Mouse (Mus musculus) forebrain, embryonic 16.5 days (tissue): ENCODE measurements around the gene Akap5. TPM values are rescaled to one million over a fixed set of nuclear protein-coding genes. Genes with fewer than 3 reads are reported as not detected.

ENCODE experiments used
- ATAC-seq: fragments of 200-750 bp; cut with Nextera tagmentation; 2 replicates; pipeline ENCODE4 v1.8.0; 2017; ENCODE audit warnings: mild to moderate bottlenecking, moderate library complexity
- H3K27ac ChIP-seq: fragments of 300-500 bp; sonication (generic); 2 replicates; pipeline ENCODE4 v1.5.1; 2014; ENCODE audit warnings: low read length, control low read depth
- H3K27me3 ChIP-seq: fragments of 300-500 bp; sonication (generic); replicated peaks from 2 replicates; pipeline ENCODE4 v1.6.1; 2014; ENCODE audit warnings: low read length; ENCODE audit not compliant: control insufficient read depth, insufficient read depth
- H3K36me3 ChIP-seq: fragments of 300-500 bp; sonication (generic); 2 replicates; pipeline ENCODE4 v1.6.1; 2014; ENCODE audit not compliant: control insufficient read depth, insufficient read depth
- H3K4me1 ChIP-seq: fragments of 300-500 bp; sonication (generic); replicated peaks from 2 replicates; pipeline ENCODE4 v1.6.1; 2014; ENCODE audit warnings: low read length; ENCODE audit not compliant: control insufficient read depth, insufficient read depth
- H3K4me2 ChIP-seq: fragments of 300-500 bp; sonication (generic); 2 replicates; pipeline ENCODE4 v1.6.1; 2014; ENCODE audit warnings: mild to moderate bottlenecking, low read length, control low read depth
- H3K4me3 ChIP-seq: fragments of 300-500 bp; sonication (generic); replicated peaks from 2 replicates; pipeline ENCODE4 v1.5.1; 2014; ENCODE audit warnings: mild to moderate bottlenecking, low read length, control low read depth
- H3K9ac ChIP-seq: fragments of 300-500 bp; sonication (generic); replicated peaks from 2 replicates; pipeline ENCODE4 v1.6.1; 2014; ENCODE audit warnings: low read depth, low read length, control low read depth
- H3K9me3 ChIP-seq: fragments of 300-500 bp; sonication (generic); 2 replicates; pipeline ENCODE4 v1.6.1; 2016; ENCODE audit warnings: low read length; ENCODE audit not compliant: control insufficient read depth
- WGBS: fragments of 180-500 bp; shearing (Covaris S2); extraction: QIAGEN DNeasy Blood & Tissue Kit; methylation state at CpG from one replicate; pipeline ENCODE4 v1.1.7; 2014; 5-methylcytosine and 5-hydroxymethylcytosine counted together
- polyA plus RNA-seq: library from polyadenylated mRNA; unstranded; fragments of >200 nt; fragmentation: Nextera tagmentation; extraction: Ambion mirVana; gene quantifications from 2 replicates; pipeline ENCODE4 v1.2.1, GENCODE M21; 2015

The Akap5 gene
- polyA plus RNA-seq, 1 experiment from 2014 or later = 10.3 TPM

DNA sequence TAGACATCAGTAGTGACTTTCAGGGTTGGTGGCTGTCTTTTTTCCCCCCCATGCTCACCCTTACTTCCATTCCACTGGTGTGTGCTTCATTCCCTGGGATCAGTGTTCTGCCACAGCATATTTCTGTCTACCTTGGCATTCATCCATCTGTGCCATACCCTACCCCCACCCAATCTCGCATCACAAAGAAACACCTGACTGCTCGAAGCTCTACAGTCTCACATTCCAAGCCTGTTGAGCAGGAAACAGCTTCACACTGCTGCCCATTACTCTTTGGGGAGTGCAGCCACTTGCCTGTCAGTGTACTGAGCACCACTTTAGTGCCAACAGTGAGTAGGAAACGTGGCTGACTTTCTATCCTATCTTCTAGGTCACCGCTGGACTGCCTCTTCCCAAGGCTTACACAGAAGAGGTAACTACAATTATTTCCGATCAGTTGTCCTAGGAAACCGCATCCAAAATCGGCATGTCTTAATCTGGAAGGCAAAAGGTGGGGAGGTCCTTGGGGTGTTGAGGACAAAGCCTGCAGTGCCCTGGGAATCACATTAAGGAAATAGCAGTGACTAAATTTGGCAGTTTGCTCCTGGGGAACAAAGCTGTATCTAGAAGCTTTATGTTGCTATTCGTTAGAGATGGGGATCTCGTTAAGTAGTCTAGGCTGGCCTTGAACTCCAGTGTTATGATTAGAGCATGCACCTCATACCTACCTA is 17.7 kb upstream of the Akap5 start:
- Histone ChIP-seq H3K36me3 (peaks cover 2% of the 10 kb centered on the region; the same call in 1 of the 2 replicates), H3K9me3 (no peaks in the 10 kb centered on the region), H3K27ac (no peak overlapping the region), H3K9ac (no peak overlapping the region), H3K4me2 (no peak overlapping the region), H3K4me3 (no peak overlapping the region), H3K27me3 (no peaks in the 10 kb centered on the region), H3K4me1 (peaks cover 13% of the 10 kb centered on the region)
- 52% methylated on average over 9 of the region's 9 CpGs for WGBS
- ATAC-seq = no peak

DNA sequence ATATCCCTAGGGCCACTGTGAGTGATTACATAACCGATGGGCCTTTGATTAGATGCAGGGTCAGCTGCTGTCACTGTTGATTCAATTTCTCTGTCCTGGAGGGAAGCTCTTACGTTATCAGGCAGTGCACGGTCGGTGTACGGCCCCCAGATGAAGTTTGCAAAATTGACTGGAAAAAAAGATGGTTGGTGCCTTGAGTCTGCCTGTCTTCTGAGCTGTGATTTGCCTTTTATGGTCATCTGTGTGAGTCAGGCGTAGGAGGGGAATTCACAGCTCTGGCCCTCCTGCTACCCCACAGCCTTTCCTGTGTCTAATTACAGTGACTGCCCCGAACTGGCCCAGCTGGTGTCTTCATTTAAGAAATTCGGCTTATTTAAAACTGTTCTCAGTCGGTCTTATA is 16.7 kb upstream of the Akap5 start:
- no peak overlapping the region for H3K4me2 ChIP-seq
- H3K36me3 ChIP-seq = peaks cover 2% of the 10 kb centered on the region; the same call in 1 of the 2 replicates
- ATAC-seq = no peak
- no peak overlapping the region for H3K27ac ChIP-seq
- H3K9me3 ChIP-seq = no peaks in the 10 kb centered on the region
- H3K4me3 ChIP-seq = no peak overlapping the region
- peaks cover 13% of the 10 kb centered on the region for H3K4me1 ChIP-seq
- H3K9ac ChIP-seq = no peak overlapping the region
- 73% methylated on average over 9 of the region's 9 CpGs for WGBS
- no peaks in the 10 kb centered on the region for H3K27me3 ChIP-seq

DNA sequence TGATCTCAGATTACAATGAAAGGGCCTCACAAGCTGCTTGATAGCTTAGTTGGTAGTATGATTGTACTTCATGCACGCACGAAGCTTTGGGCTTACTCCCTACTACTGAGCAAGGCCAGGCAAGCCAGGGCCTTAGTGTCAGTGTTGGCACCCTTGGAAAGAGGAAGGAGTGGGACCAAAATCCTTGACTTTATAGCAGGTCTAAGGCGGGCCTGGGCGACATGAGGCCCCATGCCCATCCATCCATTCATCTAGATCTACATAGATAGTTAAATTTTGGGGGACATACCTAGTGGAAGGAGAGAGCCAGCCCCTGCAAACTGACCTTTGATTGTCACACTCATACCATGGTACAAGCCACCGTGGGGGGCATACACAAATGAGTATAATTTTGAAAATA is 16.3 kb upstream of the Akap5 start:
- Histone ChIP-seq H3K4me2 (no peak overlapping the region), H3K4me1 (peaks cover 13% of the 10 kb centered on the region), H3K9me3 (no peaks in the 10 kb centered on the region), H3K27ac (no peak overlapping the region), H3K4me3 (no peak overlapping the region), H3K27me3 (no peaks in the 10 kb centered on the region), H3K36me3 (peaks cover 2% of the 10 kb centered on the region; the same call in 1 of the 2 replicates), H3K9ac (no peak overlapping the region)
- no peak for ATAC-seq
- WGBS = 92% methylated on average over 5 of the region's 5 CpGs

DNA sequence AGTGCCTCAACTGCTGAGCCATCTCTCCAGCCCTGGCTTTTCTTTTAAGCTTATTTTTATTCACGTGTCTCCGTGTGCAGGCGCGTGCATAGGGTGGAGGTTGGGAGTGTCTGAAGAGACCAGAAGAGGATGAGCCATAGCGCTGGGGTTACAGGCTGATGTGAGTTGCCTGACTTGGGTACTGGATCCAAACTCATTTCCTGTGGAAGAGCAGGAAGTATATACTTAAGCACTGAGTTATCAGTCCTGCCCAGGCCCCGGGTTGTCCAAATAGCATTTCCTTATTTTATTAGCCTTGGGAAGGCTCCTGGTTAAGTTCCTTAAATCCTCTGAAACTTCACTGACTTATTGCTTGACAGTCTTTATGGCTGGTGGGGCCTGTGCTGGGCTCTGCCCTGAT is 14.7 kb upstream of the Akap5 start:
- ATAC-seq = no peak
- Histone ChIP-seq H3K4me1 (0 out of 2 replicates have a peak, but pooled peaks cover 5% of the 10 kb centered on the region), H3K4me3 (no peak overlapping the region), H3K27me3 (no peaks in the 10 kb centered on the region), H3K4me2 (no peak overlapping the region), H3K9me3 (no peaks in the 10 kb centered on the region), H3K27ac (no peak overlapping the region), H3K36me3 (peaks cover 10% of the 10 kb centered on the region), H3K9ac (no peak overlapping the region)
- 93% methylated on average over 6 of the region's 6 CpGs for WGBS

DNA sequence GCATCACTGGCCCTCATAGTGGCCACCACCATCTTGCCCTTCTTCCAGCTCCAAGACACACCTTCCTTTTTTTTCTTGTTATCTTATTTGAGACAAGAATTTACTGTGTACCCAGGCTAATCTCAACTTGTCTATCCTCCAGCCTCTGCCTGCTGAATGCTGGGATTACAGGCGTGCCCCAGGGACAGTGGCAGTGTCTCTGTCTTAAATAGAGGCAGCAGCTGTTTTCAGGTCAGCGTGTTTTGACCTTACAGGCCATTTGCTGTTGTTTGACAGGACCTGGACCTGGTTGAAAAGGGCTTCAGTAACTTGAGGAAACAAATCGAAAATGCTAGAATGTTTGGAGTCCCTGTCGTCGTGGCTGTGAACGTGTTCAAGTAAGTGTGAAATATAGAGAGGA is 14.1 kb upstream of the Akap5 start:
- no peak overlapping the region for H3K4me3 ChIP-seq
- H3K27ac ChIP-seq = no peak overlapping the region
- H3K9me3 ChIP-seq = no peaks in the 10 kb centered on the region
- peaks cover 12% of the 10 kb centered on the region for H3K36me3 ChIP-seq
- H3K27me3 ChIP-seq = no peaks in the 10 kb centered on the region
- 78% methylated on average over 6 of the region's 6 CpGs for WGBS
- 0 out of 2 replicates have a peak, but pooled peaks cover 5% of the 10 kb centered on the region for H3K4me1 ChIP-seq
- no peak overlapping the region for H3K9ac ChIP-seq
- ATAC-seq = no peak
- H3K4me2 ChIP-seq = no peak overlapping the region

DNA sequence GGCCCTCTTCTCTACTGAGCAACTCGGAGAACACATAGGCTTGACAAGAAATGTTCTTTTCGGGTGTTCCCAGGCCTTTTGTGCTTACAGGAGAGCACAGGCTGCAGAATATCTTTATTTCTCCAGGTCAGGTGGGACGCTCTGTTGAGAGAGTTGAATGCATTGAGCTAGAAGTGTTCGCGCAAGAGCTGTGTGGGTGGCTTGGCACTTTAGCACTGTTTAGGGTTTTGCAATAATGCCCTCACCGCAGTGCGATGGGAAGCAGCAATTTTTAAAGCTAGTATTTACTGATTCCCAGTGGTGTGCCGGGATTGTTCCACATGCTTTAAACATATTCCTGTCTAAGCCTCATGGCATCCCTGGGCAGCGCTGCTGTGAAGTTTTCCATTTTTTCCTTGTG is 13.5 kb upstream of the Akap5 start:
- H3K9ac ChIP-seq = no peak overlapping the region
- H3K4me2 ChIP-seq = no peak overlapping the region
- H3K27me3 ChIP-seq = no peaks in the 10 kb centered on the region
- H3K4me1 ChIP-seq = 0 out of 2 replicates have a peak, but pooled peaks cover 5% of the 10 kb centered on the region
- H3K9me3 ChIP-seq = no peaks in the 10 kb centered on the region
- no peak overlapping the region for H3K4me3 ChIP-seq
- ATAC-seq = no peak
- no peak overlapping the region for H3K27ac ChIP-seq
- H3K36me3 ChIP-seq = peaks cover 12% of the 10 kb centered on the region
- 92% methylated on average over 9 of the region's 9 CpGs for WGBS

DNA sequence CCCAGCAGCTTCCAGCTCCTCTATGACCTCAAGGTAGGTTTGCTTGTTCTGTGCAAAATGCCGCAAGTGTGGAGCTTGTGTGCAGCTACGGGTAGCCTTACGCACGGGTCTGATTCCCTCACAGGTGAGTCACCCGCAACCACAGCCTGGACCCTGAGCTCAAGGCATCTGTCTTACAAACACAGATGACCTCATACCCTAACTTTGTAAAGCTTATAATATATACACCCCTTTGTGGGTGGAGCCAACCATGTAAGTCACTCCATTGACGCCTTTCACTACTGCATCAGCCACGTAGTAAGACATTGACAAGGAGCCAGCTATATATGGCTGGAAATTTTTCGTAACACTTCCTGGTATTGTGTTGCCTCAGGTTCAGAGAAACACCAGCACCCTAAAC is 12.7 kb upstream of the Akap5 start:
- Histone ChIP-seq H3K27me3 (no peaks in the 10 kb centered on the region), H3K27ac (no peak overlapping the region), H3K4me3 (no peak overlapping the region), H3K4me2 (no peak overlapping the region), H3K4me1 (0 out of 2 replicates have a peak, but pooled peaks cover under 1% of the 10 kb centered on the region), H3K9me3 (no peaks in the 10 kb centered on the region), H3K36me3 (peaks cover 12% of the 10 kb centered on the region), H3K9ac (no peak overlapping the region)
- WGBS = 90% methylated on average over 8 of the region's 8 CpGs
- ATAC-seq = no peak

DNA sequence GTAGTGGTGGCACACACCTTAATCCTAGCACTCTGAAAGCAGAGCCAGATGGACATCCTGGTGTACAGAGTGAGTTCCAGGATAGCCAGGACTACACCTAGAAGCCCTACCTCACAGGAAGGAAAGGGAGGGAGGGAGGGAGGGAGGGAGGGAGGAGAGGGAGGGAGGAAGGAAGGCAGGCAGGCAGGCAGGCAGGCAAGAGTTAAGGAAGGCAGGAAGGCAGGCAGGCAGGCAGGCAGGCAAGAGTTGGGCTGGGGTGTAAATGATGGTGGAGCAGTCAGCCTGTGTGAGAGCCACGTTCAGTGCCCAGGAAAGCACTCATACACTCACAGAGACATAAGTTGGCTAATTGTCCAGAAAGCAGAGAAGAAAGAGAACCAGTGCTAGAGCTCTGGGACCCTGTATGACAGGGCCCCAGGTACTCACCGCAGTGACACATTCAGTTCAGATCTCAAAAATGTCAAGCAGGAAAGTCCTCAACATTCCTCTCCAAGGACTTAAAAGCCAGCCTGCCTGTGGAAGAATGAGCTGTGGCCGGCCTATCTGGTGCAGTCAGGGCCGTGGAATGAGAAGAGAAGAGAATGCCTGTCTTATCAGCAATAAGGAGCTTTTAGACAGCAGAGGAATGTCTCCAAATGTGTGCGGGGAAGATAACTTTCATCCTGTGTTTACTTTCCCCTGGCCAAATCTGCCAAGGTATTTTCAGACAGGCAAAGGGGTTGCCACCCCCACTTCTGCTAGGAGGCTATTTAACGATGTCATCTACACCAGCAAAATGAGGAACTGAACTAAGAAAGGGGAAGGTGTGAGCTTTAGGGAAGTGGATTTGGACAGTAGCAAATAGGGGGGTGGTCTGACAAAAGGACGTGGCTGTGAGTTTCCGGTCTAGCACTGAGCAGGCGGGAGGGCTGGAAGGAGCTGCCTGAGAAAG is 6.1 kb upstream of the Akap5 start:
- no peaks in the 10 kb centered on the region for H3K9me3 ChIP-seq
- peaks cover 10% of the 10 kb centered on the region for H3K36me3 ChIP-seq
- H3K4me2 ChIP-seq = no peak overlapping the region
- no peak overlapping the region for H3K27ac ChIP-seq
- no peaks in the 10 kb centered on the region for H3K27me3 ChIP-seq
- H3K4me1 ChIP-seq = no peaks in the 10 kb centered on the region
- WGBS = 76% methylated on average over 9 of the region's 9 CpGs
- ATAC-seq = no peak
- H3K4me3 ChIP-seq = no peak overlapping the region
- no peak overlapping the region for H3K9ac ChIP-seq

DNA sequence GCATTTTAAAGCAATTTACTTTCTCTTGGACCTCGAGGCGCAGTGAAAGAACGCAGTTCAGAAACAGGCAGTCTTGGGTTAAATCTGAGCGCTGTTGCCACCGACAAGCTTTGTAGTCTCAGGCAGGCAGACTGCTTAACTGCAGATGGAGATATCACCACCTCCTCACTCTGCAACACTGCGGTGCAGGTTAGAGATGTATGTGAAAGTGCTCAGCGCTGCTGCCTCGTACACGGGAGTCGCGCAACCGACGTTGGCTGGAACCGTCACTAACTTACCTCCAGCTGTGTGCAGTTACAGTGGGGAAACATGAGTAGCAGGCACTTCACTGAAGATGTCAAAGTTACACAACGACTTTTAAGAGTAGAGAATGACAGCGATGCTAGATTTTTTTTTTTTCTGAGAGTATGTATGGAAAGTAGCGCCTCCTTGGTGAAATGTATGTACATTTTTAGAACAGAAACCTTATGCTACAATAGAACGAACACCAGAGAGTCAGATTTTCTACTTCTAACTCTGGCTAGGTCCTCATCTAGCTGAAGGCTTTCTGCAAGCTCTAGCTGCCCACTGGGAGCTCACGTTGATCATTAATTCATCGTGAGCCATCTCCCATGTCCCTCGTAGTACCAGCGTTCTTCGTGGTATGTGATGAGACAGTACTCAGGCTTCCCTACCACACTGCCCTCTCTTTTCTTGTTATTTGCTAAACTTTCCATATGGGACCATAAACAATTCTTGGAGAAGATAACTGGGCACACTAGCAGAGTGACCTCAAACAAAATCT is 1.9 kb downstream of the Akap5 start:
- Histone ChIP-seq H3K9me3 (no peaks in the 10 kb centered on the region), H3K36me3 (no peaks in the 10 kb centered on the region), H3K27ac (no peak overlapping the region), H3K9ac (no peak overlapping the region), H3K4me1 (peaks cover 12% of the 10 kb centered on the region), H3K4me2 (no peak overlapping the region), H3K4me3 (no peak overlapping the region), H3K27me3 (no peaks in the 10 kb centered on the region)
- WGBS = 90% methylated on average over 23 of the region's 23 CpGs
- ATAC-seq = no peak
